Mouse (Mus musculus) frontal cortex, postnatal 36 days (tissue): ENCODE measurements at regions not wholly inside any gene's neighbourhood (a gene's known extent, or its start where the extent isn't known, plus 50 kb on each side); places are given as distances from the start of the nearest gene placed in this dataset.

Source experiments
- DNase-seq, 2 experiments: peaks; one replicate each; pipeline ENCODE4 v3.0.0; 2022; ENCODE audit warnings: low spot score in 2 of 2

DNA sequence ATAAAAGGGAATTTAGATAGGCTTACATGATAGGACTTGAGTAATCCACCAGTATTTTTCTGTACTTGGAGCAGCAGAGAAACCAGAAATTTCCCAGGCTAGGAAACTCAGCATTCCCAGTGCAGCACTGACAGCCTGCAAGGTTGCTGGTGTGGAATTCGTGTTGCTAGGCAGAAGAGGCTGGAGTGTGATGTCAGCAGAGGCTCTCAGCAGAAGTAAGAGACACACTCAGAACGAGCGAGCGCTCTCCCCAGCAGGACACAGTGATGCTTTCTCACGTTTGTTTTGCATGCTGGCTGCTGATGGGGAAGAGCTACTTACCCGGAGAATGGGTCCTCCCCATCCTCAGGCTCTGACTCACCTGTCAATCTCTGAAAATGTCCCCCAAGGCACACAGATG, 104.7 kb downstream of the Dusp6 start:
- DNase-seq = peak; percentile 50 to 66

- DNase-seq = no peak
Measured at GRCm38 (mm10) chr10:99375101-99375500, 112.1 kb downstream of the Dusp6 start.

GRCm38 (mm10) chr10:99376430-99376829, 113.4 kb downstream of the Dusp6 start:
- DNase-seq = peak in 1 of 2 experiments; percentile 36

- DNase-seq = no peak
Measured at GRCm38 (mm10) chr10:99377548-99377947, 114.5 kb downstream of the Dusp6 start.

- no peak for DNase-seq
Measured at GRCm38 (mm10) chr10:99379156-99379555, 116.1 kb downstream of the Dusp6 start.

GRCm38 (mm10) chr10:99380170-99380569, 117.1 kb downstream of the Dusp6 start:
- DNase-seq = no peak

GRCm38 (mm10) chr10:99383028-99383427, 120.0 kb downstream of the Dusp6 start:
- no peak for DNase-seq

DNA sequence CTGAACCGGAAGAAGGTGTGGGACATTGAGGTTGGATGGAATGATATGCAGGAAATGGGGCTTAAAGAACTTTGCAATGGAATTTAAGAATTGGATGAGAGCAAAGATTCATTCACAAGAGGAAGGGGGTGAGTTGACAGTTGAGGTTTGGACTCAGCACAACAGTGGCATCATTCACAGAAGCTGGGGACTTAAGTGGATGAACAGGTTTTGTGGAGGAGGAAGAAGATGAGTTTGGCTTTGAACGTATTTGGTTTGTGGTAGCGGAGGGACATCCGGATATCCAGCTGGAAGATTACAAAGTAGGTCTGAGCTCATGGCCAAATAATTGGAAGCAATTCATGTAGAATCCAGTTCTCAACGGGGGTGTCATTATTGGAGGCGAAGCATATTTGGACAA, 121.3 kb downstream of the Dusp6 start:
- DNase-seq = no peak

GRCm38 (mm10) chr10:99384851-99385250, 121.8 kb downstream of the Dusp6 start:
- no peak for DNase-seq

DNA sequence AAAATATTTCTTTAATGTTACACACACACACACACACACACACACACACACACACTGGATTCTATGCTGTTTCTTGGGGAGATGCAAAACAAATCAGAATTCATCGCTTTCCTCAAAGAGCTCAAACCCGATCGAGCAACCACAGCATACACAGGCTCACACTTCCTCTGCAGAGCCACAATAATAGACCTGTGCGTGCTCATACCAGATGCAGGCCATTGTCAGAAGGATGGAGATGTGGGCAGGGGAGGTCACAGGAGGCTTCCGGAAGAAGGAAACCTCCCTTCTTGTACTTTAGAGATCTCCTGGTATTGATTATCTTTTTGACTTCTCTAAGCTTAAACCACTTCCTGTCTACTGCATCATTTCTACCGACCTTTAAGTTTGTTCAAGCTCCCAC, 122.8 kb downstream of the Dusp6 start:
- no peak for DNase-seq

- no peak for DNase-seq
Measured at GRCm38 (mm10) chr10:99388526-99388925, 125.5 kb downstream of the Dusp6 start.

DNA sequence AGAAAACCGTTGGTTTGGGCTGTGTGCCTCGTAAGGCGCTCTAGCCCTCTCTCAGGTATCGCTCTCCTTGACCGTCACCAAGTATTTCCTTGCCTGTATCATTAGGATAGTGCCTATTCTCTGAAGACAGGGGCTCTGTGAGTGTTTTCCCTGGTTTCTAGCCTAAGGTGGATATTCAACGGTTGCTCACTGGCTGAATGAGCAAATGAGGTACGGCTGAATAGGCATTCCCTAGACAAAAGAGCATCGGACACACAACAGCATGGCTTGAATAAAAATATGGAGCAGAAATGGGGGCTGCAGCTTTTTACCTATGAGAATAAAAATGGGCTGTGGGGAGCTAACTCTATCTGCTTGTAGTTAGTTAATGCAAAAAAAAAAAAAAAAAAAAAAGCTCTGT, 126.0 kb downstream of the Dusp6 start:
- DNase-seq = no peak

- no peak for DNase-seq
Measured at GRCm38 (mm10) chr10:99390609-99391183, 127.7 kb downstream of the Dusp6 start.

GRCm38 (mm10) chr10:99391725-99392124, 128.7 kb downstream of the Dusp6 start:
- no peak for DNase-seq

GRCm38 (mm10) chr10:99392979-99393378, 129.9 kb downstream of the Dusp6 start:
- DNase-seq = no peak

DNA sequence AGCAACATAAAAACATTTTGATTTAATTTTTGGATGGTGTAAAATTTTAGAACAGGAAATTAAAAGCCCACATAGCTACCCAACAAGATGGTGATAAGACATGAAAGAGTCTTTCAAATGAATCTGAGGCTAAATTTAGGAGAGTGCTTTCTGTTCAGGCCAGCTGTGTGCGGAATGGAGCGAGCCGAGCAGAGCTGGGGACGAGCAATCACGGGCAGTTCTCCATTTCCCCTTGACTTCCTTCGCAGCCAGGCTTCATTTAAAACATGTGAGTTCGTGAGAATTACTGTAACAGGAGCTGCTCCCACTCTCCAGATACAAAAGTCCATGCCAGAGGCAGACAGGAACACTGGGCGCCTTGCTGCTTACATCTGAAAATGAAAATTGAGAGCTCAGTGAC, 130.5 kb downstream of the Dusp6 start:
- DNase-seq = peak; percentile 48 to 50

GRCm38 (mm10) chr10:99395411-99395810, 132.4 kb downstream of the Dusp6 start:
- no peak for DNase-seq

GRCm38 (mm10) chr10:99396630-99397029, 133.6 kb downstream of the Dusp6 start:
- peak; percentile 50 to 61 for DNase-seq

DNA sequence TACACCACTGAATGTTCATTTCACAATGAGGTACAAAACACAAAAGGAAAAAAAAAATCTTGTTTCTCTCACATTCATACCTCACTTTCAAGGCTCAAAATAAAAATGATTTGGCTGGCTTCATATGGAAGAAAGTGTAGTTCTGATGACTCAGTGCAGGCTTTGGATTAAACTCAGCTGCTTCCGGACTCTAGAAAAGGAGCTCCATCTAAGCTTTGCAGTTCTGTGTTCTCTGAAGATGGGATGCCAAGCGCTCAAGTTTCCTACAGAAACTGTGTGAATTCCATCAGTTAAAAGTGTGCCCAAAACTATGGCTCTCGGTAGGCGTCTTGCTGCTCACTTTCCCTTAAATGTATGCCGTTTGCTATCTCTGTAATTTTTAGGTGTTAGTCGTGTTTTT, 137.0 kb downstream of the Dusp6 start:
- peak; percentile 38 to 70 for DNase-seq

- no peak for DNase-seq
Measured at GRCm38 (mm10) chr10:99406764-99407163, 143.7 kb downstream of the Dusp6 start.

DNA sequence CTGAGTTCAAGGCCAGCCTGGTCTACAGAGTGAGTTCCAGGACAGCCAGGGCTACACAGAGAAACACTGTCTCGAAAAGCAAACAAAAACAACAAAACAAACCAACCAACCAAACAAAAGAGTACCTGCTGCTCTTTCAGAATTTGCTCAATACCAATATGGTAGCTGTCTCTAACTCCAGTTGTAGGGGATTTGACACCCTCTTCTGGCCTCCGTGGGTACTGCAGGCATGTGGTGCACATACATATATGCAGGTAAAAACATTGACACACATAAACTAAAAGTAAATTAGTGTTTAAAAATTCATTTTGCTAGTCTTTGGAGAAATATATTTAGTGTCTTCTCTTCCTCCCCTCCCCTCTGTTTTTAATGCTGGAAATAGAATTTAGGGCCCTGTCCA, 145.8 kb downstream of the Dusp6 start:
- DNase-seq = no peak

- DNase-seq = no peak
Measured at GRCm38 (mm10) chr10:99409744-99410143, 146.7 kb downstream of the Dusp6 start.

DNA sequence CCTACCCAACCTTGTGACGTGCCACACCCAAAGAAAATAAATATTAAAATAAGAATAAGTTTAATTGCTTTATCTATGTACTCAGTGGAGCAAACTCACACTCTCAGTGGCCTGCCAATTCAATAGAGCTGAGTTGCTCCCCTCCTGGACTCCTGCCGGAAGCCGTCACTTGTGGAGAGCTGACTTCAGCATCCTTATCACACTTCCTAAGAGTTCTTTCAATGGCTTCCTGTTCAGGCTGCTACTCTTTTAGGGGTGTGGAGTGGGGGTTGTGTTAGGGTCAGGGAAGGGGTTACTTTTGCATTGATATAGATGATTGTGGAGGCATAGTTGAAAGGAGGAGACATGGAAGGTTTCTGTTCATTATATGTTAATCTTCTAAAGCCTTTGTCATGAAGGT, 147.7 kb downstream of the Dusp6 start:
- DNase-seq = no peak

DNA sequence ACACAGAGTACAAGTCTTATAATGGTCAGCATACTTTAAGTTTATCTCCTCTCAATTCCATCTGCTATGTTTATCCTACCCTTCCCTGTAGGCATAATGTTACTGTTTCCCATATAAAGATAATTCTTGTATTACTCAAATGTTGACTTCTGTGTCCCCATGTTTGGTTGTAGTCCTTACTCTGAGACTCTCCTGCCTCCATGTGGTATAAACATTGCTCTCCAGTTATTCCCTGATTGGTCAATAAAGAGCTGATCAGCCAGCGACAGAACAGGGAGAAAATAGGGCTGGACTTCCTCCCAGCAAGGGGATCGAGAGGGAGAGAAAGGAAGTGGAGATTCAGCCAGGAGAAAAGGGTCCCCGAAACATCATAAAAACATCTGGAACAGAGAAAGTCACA, 150.4 kb downstream of the Dusp6 start:
- no peak for DNase-seq
